Mouse (Mus musculus) T-helper 1 cell (primary cell): ENCODE data around the gene Aadac.

Source experiments
- in situ Hi-C: fragments of 300-600 bp; cut with MboI, MseI; formaldehyde crosslinking; loops from one replicate; pipeline ENCODE4 v1.15.1; 2025; ENCODE audit warnings: high pct_unique_total_duplicates

The Aadac gene

GRCm38 (mm10) chr3:60025417-60025816, at the start of gene Aadac:
Gene Aadac (plus strand): TSS chr3:60025717.
- in situ Hi-C loops: no loop called here

- in situ Hi-C loops: no loop called here
Observed at GRCm38 (mm10) chr3:60003622-60004021, 21.9 kb upstream of the Aadac start.

GRCm38 (mm10) chr3:60006443-60006842, 19.1 kb upstream of the Aadac start, which contains the start of gene Aadacl2:
Gene Aadacl2 (plus strand): TSS chr3:60006743.
- in situ Hi-C loops: no loop called here

- in situ Hi-C loops: no loop called here
Observed at GRCm38 (mm10) chr3:60031511-60031910, 6.0 kb downstream of the Aadac start.

GRCm38 (mm10) chr3:60046221-60046913, 20.9 kb downstream of the Aadac start:
- in situ Hi-C loops: no loop called here

- in situ Hi-C loops: no loop called here
Observed at GRCm38 (mm10) chr3:60053231-60053927, 27.9 kb downstream of the Aadac start.

- in situ Hi-C loops: no loop called here
Observed at GRCm38 (mm10) chr3:60053931-60054330, 28.4 kb downstream of the Aadac start.

- in situ Hi-C loops: no loop called here
Observed at GRCm38 (mm10) chr3:60056451-60056850, 30.9 kb downstream of the Aadac start.

- in situ Hi-C loops: no loop called here
Observed at GRCm38 (mm10) chr3:60057070-60057808, 31.7 kb downstream of the Aadac start.

GRCm38 (mm10) chr3:60057809-60058082, 32.2 kb downstream of the Aadac start:
- in situ Hi-C loops: no loop called here

- in situ Hi-C loops: no loop called here
Observed at GRCm38 (mm10) chr3:60078883-60079415, 53.4 kb downstream of the Aadac start.

GRCm38 (mm10) chr3:60080572-60080971, 55.1 kb downstream of the Aadac start:
- in situ Hi-C loops: no loop called here

GRCm38 (mm10) chr3:60081648-60082047, 56.1 kb downstream of the Aadac start, which contains the start of gene Sucnr1:
Gene Sucnr1 (plus strand): TSS chr3:60081869.
- in situ Hi-C loops: no loop called here

GRCm38 (mm10) chr3:60082746-60083145, 57.2 kb downstream of the Aadac start:
- in situ Hi-C loops: no loop called here

GRCm38 (mm10) chr3:60085729-60086128, 60.2 kb downstream of the Aadac start:
- in situ Hi-C loops: no loop called here
